Mouse (Mus musculus) lung, postnatal 14 days (tissue): ENCODE measurements around the gene Suox.
"Not testable (repeated sequence)": the region's sequence is repeated elsewhere in the genome, so short reads cannot be mapped to it uniquely, and the experiment has no call there.

Experiments used
- DNase-seq: peaks from one replicate; pipeline ENCODE4 v3.0.0; 2021

Suox gene

GRCm38 (mm10) chr10:128626311-128627310 is 47.3 kb downstream of the Suox start, which contains the start of gene Rps26:
Rps26 (minus strand) TSS chr10:128626747.
- DNase-seq = peak; percentile 85

DNA sequence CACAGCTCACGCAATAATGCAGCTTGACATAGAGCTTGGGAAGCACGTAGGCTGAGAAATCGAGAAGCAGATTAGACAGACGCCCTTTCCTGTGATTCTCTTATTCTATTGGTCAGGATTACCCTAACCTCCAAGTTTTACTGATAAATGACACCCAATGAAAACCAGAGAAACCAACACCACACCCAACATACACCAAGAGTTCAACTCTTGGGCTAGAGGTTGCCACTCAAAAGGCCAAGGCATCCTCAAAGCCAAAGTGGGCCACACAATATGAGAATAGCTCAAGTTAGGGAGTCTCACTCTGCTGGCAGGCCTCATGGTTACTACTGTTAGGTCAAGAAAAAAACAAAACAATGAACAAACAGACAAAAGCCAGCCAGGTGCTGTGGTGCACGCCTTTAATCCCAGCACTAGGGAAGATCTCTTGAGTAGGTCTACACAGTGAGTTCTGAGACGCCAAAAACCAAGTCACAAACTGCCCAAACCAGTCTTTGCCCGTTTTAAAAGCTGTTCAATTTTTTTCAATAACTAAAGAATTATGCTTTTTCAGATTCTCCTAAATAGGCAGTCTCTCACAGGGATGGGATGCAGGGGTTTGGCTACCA is 48.5 kb downstream of the Suox start:
- DNase-seq = no peak

GRCm38 (mm10) chr10:128623106-128623613 is 50.7 kb downstream of the Suox start:
- DNase-seq = not testable (repeated sequence)

- DNase-seq = no peak
Measured at GRCm38 (mm10) chr10:128622702-128623101, 51.2 kb downstream of the Suox start.

- no peak for DNase-seq
Measured at GRCm38 (mm10) chr10:128621986-128622520, 51.8 kb downstream of the Suox start.

GRCm38 (mm10) chr10:128620241-128620640 is 53.6 kb downstream of the Suox start:
- DNase-seq = no peak
